25 mouse cellular contexts compared by ENCODE assay signal in genomic region chr15:83323071-83323470, GRCm38 (mm10). TPM values are rescaled to one million over a fixed set of nuclear protein-coding genes. Genes with fewer than 3 reads are reported as not detected.
DNase-seq lines count a peak whose midpoint lies in the region; ATAC-seq and TF ChIP-seq lines count a peak whose summit lies in the region.
"Had no signal": no experiment of that assay in that cellular context is flagged by ENCODE, and none has a peak within 500 bp of the region (broad histone marks: within the 10 kb centered on the region; RNA-seq: fewer than 3 reads in every experiment).

No protein-coding gene starts in this region.

- H3K4me1 ChIP-seq in embryonic facial prominence, embryonic 10.5 days = peaks cover 7% of the 10 kb centered on the region
- H3K4me1 ChIP-seq in stomach, postnatal 0 days (replicated peaks; ENCODE audit: control insufficient read depth, insufficient read depth) = no peaks in the 10 kb centered on the region
- H3K4me1 ChIP-seq: embryonic facial prominence, embryonic 13.5 days; embryonic facial prominence, embryonic 15.5 days; forebrain, embryonic 10.5 days; forebrain, embryonic 12.5 days had no signal

- DNase-seq in R1 (ENCODE audit: low read depth, low spot score) = peak; percentile 70
- peak; percentile 27 for DNase-seq in embryonic facial prominence, embryonic 10.5 days (ENCODE audit: low spot score)
- DNase-seq in stomach, postnatal 0 days (ENCODE audit: low spot score) = peak; percentile 12
- DNase-seq in cerebellum, postnatal 4 days (ENCODE audit: low spot score in 2 of 2) = no peak
- DNase-seq: adrenal gland, adult 8-10 months; B cell, adult 2 months; cerebellum, adult 11-12 months; cerebellum, adult 2 months; cerebellum, adult 9-10 months; cerebellum, postnatal 10 days; cerebellum, postnatal 25 days; embryo, embryonic 11 days had no signal

- WGBS in embryonic facial prominence, embryonic 10.5 days = 76% methylated on average over 2 of the region's 2 CpGs
- WGBS in stomach, postnatal 0 days = 88% methylated on average over 2 of the region's 2 CpGs

- H3K9me3 ChIP-seq in embryonic facial prominence, embryonic 10.5 days = no peaks in the 10 kb centered on the region; the same call in 1 of the 2 replicates
- no peaks in the 10 kb centered on the region for H3K9me3 ChIP-seq in stomach, postnatal 0 days (ENCODE audit: control insufficient read depth, low read length)
- H3K9me3 ChIP-seq: embryonic facial prominence, embryonic 13.5 days; embryonic facial prominence, embryonic 15.5 days; forebrain, embryonic 10.5 days; forebrain, embryonic 12.5 days; G1E had no signal

- no peak for TF ChIP-seq CTCF in stomach, postnatal 0 days (IDR thresholded peaks at IDR 0.05; ENCODE audit: low read depth)

- no peak overlapping the region for H3K4me3 ChIP-seq in embryonic facial prominence, embryonic 10.5 days
- H3K4me3 ChIP-seq in stomach, postnatal 0 days (ENCODE audit: low read depth, low read length) = no peak overlapping the region
- H3K4me3 ChIP-seq: embryonic facial prominence, embryonic 13.5 days; embryonic facial prominence, embryonic 15.5 days; erythroblast, embryonic 14.5 days; forebrain, embryonic 10.5 days; forebrain, embryonic 12.5 days had no signal

- no peaks in the 10 kb centered on the region for H3K27me3 ChIP-seq in embryonic facial prominence, embryonic 10.5 days (replicated peaks; ENCODE audit: low read depth, poor library complexity, severe bottlenecking)
- no peaks in the 10 kb centered on the region for H3K27me3 ChIP-seq in stomach, postnatal 0 days (ENCODE audit: control insufficient read depth, insufficient read depth, low read length)
- H3K27me3 ChIP-seq: CH12.LX; embryonic facial prominence, embryonic 13.5 days; embryonic facial prominence, embryonic 15.5 days; forebrain, embryonic 12.5 days; Patski had no signal

- H3K4me2 ChIP-seq in stomach, postnatal 0 days (replicated peaks; ENCODE audit: low read depth) = no peak overlapping the region
- H3K4me2 ChIP-seq: embryonic facial prominence, embryonic 13.5 days; embryonic facial prominence, embryonic 15.5 days; forebrain, embryonic 12.5 days had no signal

- peaks cover 66% of the 10 kb centered on the region for H3K36me3 ChIP-seq in embryonic facial prominence, embryonic 10.5 days (replicated peaks)
- H3K36me3 ChIP-seq in stomach, postnatal 0 days (ENCODE audit: control insufficient read depth, insufficient read depth, low read length) = peaks cover 6% of the 10 kb centered on the region

- H3K27ac ChIP-seq in embryonic facial prominence, embryonic 10.5 days (replicated peaks) = no peak overlapping the region
- no peak overlapping the region for H3K27ac ChIP-seq in stomach, postnatal 0 days (replicated peaks)
- H3K27ac ChIP-seq: embryonic facial prominence, embryonic 13.5 days; embryonic facial prominence, embryonic 15.5 days; forebrain, embryonic 10.5 days; forebrain, embryonic 12.5 days had no signal

- no peak for TF ChIP-seq EP300 in stomach, postnatal 0 days (optimal IDR thresholded peaks at IDR 0.05)

- ATAC-seq in stomach, postnatal 0 days (ENCODE audit: low FRiP score, low TSS enrichment) = 0 out of 2 replicates have a peak, but pooled peaks have one; percentile 6
- no peak for ATAC-seq in inflammation-experienced regulatory T-cells, adult 6 months
- ATAC-seq: activated CD4-positive, CD25-positive, alpha-beta regulatory T cell, adult 4 months; CD4-positive, CD25-positive, alpha-beta regulatory T cell, adult 4 months; forebrain, embryonic 14.5 days; forebrain, embryonic 16.5 days; Patski had no signal

- no peak overlapping the region for H3K9ac ChIP-seq in stomach, postnatal 0 days (ENCODE audit: low read length)
- H3K9ac ChIP-seq: embryonic facial prominence, embryonic 13.5 days; embryonic facial prominence, embryonic 15.5 days; forebrain, embryonic 12.5 days had no signal

RNA-seq across cellular contexts. Expression of gene Arfgap3, which starts 27.0 kb away (rescaled TPM):
- 27.2 and 29.1 TPM in 2 replicates for polyA plus RNA-seq in embryonic facial prominence, embryonic 10.5 days (2016; fragmentation: Nextera tagmentation; extraction: Ambion mirVana)
- 57.0 and 60.3 TPM in 2 replicates for polyA plus RNA-seq in stomach, postnatal 0 days (2015; fragmentation: Nextera tagmentation; extraction: Ambion mirVana)
- polyA plus RNA-seq in inflammation-experienced regulatory T-cells, adult 6 months (2017; shearing (Covaris generic)) = 10 to 100 TPM; 11.7 to 14.1 (median 13.4) TPM

Comparison
In these comparisons a context has a peak if more than half of its experiments do, and no peak if none do; other contexts are left out.
1. DNase-seq: peak in R1 (single experiment), embryonic facial prominence, embryonic 10.5 days (single experiment) and stomach, postnatal 0 days (single experiment); none in cerebellum, postnatal 4 days (0 of 2).